Mouse (Mus musculus) CD8-positive naive resting alpha-beta T cell, adult 57 days (primary cell): Measurements from ENCODE around the gene Tc2n. TPM values are rescaled to one million over a fixed set of nuclear protein-coding genes. Genes with fewer than 3 reads are reported as not detected.

Source experiments
- total RNA-seq: library from RNA; stranded (reverse); gene quantifications from one replicate; pipeline ENCODE4 v1.2.4, GENCODE M21; 2023

The Tc2n gene
- not detected for total RNA-seq

GRCm38 (mm10) chr12:101718054-101718754, at the start of gene Tc2n:
TSS of gene Tc2n (minus strand) at chr12:101718523.

Other genes starting within 250 kb of the Tc2n start
- not detected for gene Fbln5, start 100.5 kb upstream of the Tc2n start, total RNA-seq
- 77.6 TPM for gene Trip11, start 194.7 kb upstream of the Tc2n start, total RNA-seq
- 21.2 TPM for gene Atxn3, start 239.7 kb upstream of the Tc2n start, total RNA-seq